In the genomic region with DNA sequence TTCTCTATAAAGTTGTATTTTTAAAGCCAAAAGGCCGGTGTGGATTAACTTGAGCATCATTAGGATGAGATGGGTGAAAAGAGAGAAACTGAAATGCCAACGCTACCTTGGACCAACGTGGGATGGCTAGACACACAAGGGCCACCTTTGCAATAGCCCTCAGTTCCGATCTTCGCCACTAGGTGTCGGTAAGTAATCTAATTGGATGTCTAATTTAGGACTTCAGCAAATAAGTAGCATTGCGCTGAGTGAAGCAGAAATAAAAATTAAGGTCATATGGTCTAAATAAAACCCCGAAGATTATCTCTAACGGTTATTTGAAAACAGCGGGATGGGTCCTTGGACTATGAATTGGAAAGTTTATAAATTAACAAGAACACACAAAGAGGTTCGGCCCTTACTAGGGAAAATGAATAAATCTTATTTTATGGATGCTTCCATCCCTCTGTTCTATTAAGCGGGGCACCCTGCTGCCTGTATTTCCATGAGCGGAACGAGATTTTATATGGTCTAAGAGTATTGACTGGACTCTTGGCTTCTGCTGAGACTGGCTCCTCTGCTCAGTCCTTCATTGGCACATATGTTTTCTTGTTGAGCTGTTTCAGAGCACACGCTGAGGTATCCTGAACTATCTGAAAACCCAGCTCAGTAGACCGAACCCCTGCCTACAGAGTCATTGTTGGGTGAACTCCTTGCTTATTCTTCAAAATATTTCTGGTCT, we compare ENCODE assay signal across 8 mouse cellular contexts.
DNase-seq lines count a peak whose midpoint lies in the region; ATAC-seq lines count a peak whose summit lies in the region.

No protein-coding gene starts in this region.

- no peak overlapping the region for H3K9ac ChIP-seq in limb, embryonic 11.5 days (ENCODE audit: low read length)
- no peak overlapping the region for H3K9ac ChIP-seq in neural tube, embryonic 14.5 days (replicated peaks; ENCODE audit: low read depth, low read length)

- intact Hi-C loops in gastrocnemius, postnatal 14 days (cut with DNase I; ENCODE audit: low total_unique reads) = loop anchor here (5.0 kb wide), 1 partner anchor 274 kb away; no protein-coding TSS in a partner anchor

- 32% methylated on average over 16 of the region's 16 CpGs for WGBS in limb, embryonic 11.5 days
- 24% methylated on average over 16 of the region's 16 CpGs for WGBS in neural tube, embryonic 14.5 days

- no peaks in the 10 kb centered on the region for H3K27me3 ChIP-seq in limb, embryonic 11.5 days (ENCODE audit: control insufficient read depth, insufficient read depth, low read length)
- no peaks in the 10 kb centered on the region for H3K27me3 ChIP-seq in neural tube, embryonic 14.5 days (ENCODE audit: control insufficient read depth, insufficient read depth, low read length)

- no peaks in the 10 kb centered on the region for H3K9me3 ChIP-seq in limb, embryonic 11.5 days (ENCODE audit: control insufficient read depth, low read length)
- H3K9me3 ChIP-seq in neural tube, embryonic 14.5 days (ENCODE audit: control insufficient read depth, low read length) = no peaks in the 10 kb centered on the region

- no peaks in the 10 kb centered on the region for H3K4me1 ChIP-seq in limb, embryonic 11.5 days (ENCODE audit: control insufficient read depth, insufficient read depth, low read length)
- H3K4me1 ChIP-seq in neural tube, embryonic 14.5 days (ENCODE audit: control insufficient read depth, insufficient read depth, low read length) = 0 out of 2 replicates have a peak, but pooled peaks cover 4% of the 10 kb centered on the region

- DNase-seq in B cell, adult 2 months = peak; percentile 87 to 88
- DNase-seq in adrenal gland, adult (ENCODE audit: inconsistent age in 2 of 2, low spot score in 1 of 2) = peak; percentile 65 to 95
- DNase-seq in gastrocnemius, postnatal 14 days = peak; percentile 79
- DNase-seq in kidney, adult 8-10 months = peak; percentile 71 to 92
- peak; percentile 86 for DNase-seq in limb, embryonic 11.5 days (ENCODE audit: low spot score)
- peak; percentile 92 for DNase-seq in testis, postnatal 10 days (ENCODE audit: low spot score)

- ATAC-seq in common myeloid progenitor, adult 5-6 weeks (replicated peaks; ENCODE audit: low read depth, poor library complexity, severe bottlenecking) = peak; percentile 88
- ATAC-seq in limb, embryonic 11.5 days (ENCODE audit: insufficient number of reproducible peaks, low FRiP score, low TSS enrichment, low read depth) = no peak
- peak; percentile 70; the same call in 1 of the 2 replicates for ATAC-seq in neural tube, embryonic 14.5 days (ENCODE audit: low read depth)

- H3K36me3 ChIP-seq in limb, embryonic 11.5 days (ENCODE audit: control insufficient read depth, insufficient read depth, low read length) = no peaks in the 10 kb centered on the region
- H3K36me3 ChIP-seq in neural tube, embryonic 14.5 days (ENCODE audit: control insufficient read depth, insufficient read depth, low read length) = no peaks in the 10 kb centered on the region

- H3K4me3 ChIP-seq in limb, embryonic 11.5 days (ENCODE audit: low read depth, low read length) = no peak overlapping the region
- H3K4me3 ChIP-seq in neural tube, embryonic 14.5 days (ENCODE audit: low read depth, low read length) = no peak overlapping the region

- H3K4me2 ChIP-seq in limb, embryonic 11.5 days (ENCODE audit: low read depth, severe bottlenecking) = no peak overlapping the region
- no peak overlapping the region for H3K4me2 ChIP-seq in neural tube, embryonic 14.5 days (ENCODE audit: low read depth, low read length)

- no peak overlapping the region for H3K27ac ChIP-seq in limb, embryonic 11.5 days (replicated peaks; ENCODE audit: low read depth, low read length)
- no peak overlapping the region for H3K27ac ChIP-seq in neural tube, embryonic 14.5 days (ENCODE audit: low read depth, low read length)
